Mouse (Mus musculus) heart, embryonic 14.5 days (tissue): ENCODE measurements at regions not wholly inside any gene's neighbourhood (a gene's known extent, or its start where the extent isn't known, plus 50 kb on each side); places are given as distances from the start of the nearest gene placed in this dataset.

Experiments used
- ATAC-seq: fragments of 200-750 bp; cut with Nextera tagmentation; 2 replicates; pipeline ENCODE4 v1.8.0; 2017; ENCODE audit warnings: low read depth, moderate TSS enrichment; ENCODE audit not compliant: insufficient number of reproducible peaks, insufficient read depth, low FRiP score
- H3K27ac ChIP-seq, 2 experiments: fragments of 200-500 bp in 1 of 2; fragments of 300-500 bp in 1 of 2; sonication (generic) in 1 of 2; replicated peaks in 1 of 2; 2 replicates each; pipeline ENCODE4 v1.5.1; 2012 to 2014; ENCODE audit warnings: low read depth in 2 of 2, low read length in 2 of 2, control low read depth in 1 of 2, mild to moderate bottlenecking in 1 of 2, mixed read lengths in 1 of 2; ENCODE audit not compliant: control insufficient read depth in 1 of 2, insufficient read depth in 1 of 2
- H3K27me3 ChIP-seq: fragments of 300-500 bp; sonication (generic); 2 replicates; pipeline ENCODE4 v1.6.1; 2014; ENCODE audit warnings: mild to moderate bottlenecking, low read length, control low read depth; ENCODE audit not compliant: control insufficient read depth, insufficient read depth
- H3K36me3 ChIP-seq: fragments of 300-500 bp; sonication (generic); 2 replicates; pipeline ENCODE4 v1.6.1; 2014; ENCODE audit warnings: mild to moderate bottlenecking, control low read depth, low read length, mixed read lengths; ENCODE audit not compliant: control insufficient read depth, insufficient read depth
- H3K4me1 ChIP-seq, 2 experiments: fragments of 200-500 bp in 1 of 2; fragments of 300-500 bp in 1 of 2; sonication (generic) in 1 of 2; 2 replicates each; pipeline ENCODE4 v1.6.1; 2012 to 2014; ENCODE audit warnings: low read length in 2 of 2, control low read depth in 1 of 2, mixed read lengths in 1 of 2; ENCODE audit not compliant: control insufficient read depth in 2 of 2, insufficient read depth in 2 of 2
- H3K4me2 ChIP-seq: fragments of 300-500 bp; sonication (generic); 2 replicates; pipeline ENCODE4 v1.6.1; 2014; ENCODE audit warnings: mild to moderate bottlenecking, low read length
- H3K4me3 ChIP-seq, 2 experiments: fragments of 200-500 bp in 1 of 2; fragments of 300-500 bp in 1 of 2; sonication (generic) in 1 of 2; 2 replicates each; pipeline ENCODE4 v1.5.1; 2012 to 2014; ENCODE audit warnings: low read length in 2 of 2, mild to moderate bottlenecking in 2 of 2, control low read depth in 1 of 2, low read depth in 1 of 2, moderate library complexity in 1 of 2; ENCODE audit not compliant: control insufficient read depth in 1 of 2, insufficient read depth in 1 of 2
- H3K9ac ChIP-seq: fragments of 300-500 bp; sonication (generic); 2 replicates; pipeline ENCODE4 v1.6.1; 2014; ENCODE audit warnings: mild to moderate bottlenecking, low read length
- H3K9me3 ChIP-seq: fragments of 300-500 bp; sonication (generic); 2 replicates; pipeline ENCODE4 v1.6.1; 2016; ENCODE audit warnings: low read length, control low read depth; ENCODE audit not compliant: control insufficient read depth
- WGBS: fragments of 180-500 bp; shearing (Covaris S2); extraction: QIAGEN DNeasy Blood & Tissue Kit; methylation state at CpG from one replicate; pipeline ENCODE4 v1.1.7; 2014; 5-methylcytosine and 5-hydroxymethylcytosine counted together

DNA sequence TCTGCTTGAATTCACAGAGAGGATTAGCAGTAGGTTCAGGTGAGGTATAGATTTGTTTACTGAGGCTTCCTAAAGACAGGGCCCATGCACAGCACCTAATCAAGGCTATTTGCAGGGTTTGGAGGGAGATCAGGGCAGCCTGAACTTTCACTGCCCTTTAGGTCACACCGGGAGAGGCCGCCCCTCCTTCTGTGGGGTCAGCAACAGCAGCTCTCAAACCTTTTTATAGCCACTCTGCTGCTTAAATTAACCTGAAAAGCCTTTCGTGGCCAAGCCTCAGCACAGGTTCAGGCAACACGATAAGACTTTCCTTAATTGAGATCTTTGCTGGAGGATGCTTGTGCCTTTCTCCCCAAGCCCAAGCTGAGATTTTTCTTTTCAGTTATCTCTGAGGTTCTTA lies 526.8 kb upstream of the Tbl1xr1 start:
- H3K9ac ChIP-seq = no peak overlapping the region
- WGBS = 27% methylated on average over 4 of the region's 4 CpGs
- no peak for ATAC-seq
- H3K4me1 ChIP-seq = peaks cover 7 to 8% of the 10 kb centered on the region in 2 experiments
- H3K4me2 ChIP-seq = no peak overlapping the region
- no peak overlapping the region for H3K27ac ChIP-seq
- H3K36me3 ChIP-seq = no peaks in the 10 kb centered on the region
- no peak overlapping the region for H3K4me3 ChIP-seq
- H3K9me3 ChIP-seq = no peaks in the 10 kb centered on the region
- H3K27me3 ChIP-seq = no peaks in the 10 kb centered on the region

DNA sequence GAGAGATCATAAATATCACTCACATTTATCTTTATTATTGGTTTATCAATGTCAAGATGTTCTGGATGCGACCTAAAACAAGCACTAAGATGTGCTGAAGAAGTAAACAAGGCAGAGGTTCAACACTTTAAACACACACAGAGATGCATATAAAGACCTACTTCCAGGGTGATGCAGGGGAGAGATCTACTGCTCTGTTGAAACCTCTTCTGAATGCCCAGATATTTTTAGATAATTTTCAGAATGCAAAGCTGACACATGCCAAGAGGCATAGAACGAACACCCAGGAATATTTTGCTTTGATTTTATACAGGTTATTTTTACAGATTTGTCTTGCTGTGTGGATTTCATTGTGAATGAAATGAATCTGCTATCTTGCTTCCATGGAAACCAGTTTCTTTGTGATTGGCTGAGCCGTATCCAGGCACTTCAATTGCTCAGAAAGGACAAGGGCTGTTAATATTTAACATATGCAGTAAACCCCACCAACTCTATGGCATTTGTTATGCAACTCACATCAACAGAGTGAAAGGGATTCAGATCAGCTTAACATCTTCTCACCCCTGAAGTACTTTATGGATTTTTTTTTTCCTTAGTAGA lies 523.2 kb upstream of the Tbl1xr1 start:
- Histone ChIP-seq H3K9me3 (no peaks in the 10 kb centered on the region), H3K4me1 (peaks cover 3 to 8% of the 10 kb centered on the region in 2 experiments; a peak in 3 of 4 replicates), H3K27ac (no peak overlapping the region), H3K36me3 (no peaks in the 10 kb centered on the region), H3K9ac (no peak overlapping the region), H3K4me2 (no peak overlapping the region), H3K27me3 (no peaks in the 10 kb centered on the region), H3K4me3 (no peak overlapping the region)
- 42% methylated on average over 3 of the region's 3 CpGs for WGBS
- no peak for ATAC-seq

DNA sequence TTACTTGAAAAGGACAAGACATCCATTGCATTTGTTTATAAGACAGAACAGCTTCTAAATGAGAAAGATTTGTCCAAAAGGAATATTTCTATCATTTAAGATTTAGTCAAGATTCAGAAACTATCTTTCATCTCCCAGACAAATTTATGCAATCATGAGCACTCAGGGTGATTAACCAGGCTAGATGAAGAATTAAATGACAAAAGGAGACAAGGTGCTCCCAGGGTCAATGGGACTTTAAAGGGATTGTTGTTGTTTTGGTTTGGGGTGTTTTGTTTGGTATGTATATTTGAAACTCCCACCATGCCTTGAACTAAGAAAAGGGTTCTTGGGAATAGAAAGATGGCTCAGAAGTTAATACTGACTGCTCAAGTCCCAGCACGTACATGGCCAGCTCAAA lies 522.6 kb upstream of the Tbl1xr1 start:
- no peak overlapping the region for H3K9ac ChIP-seq
- peaks cover 3 to 8% of the 10 kb centered on the region in 2 experiments; a peak in 3 of 4 replicates for H3K4me1 ChIP-seq
- H3K36me3 ChIP-seq = no peaks in the 10 kb centered on the region
- no peak overlapping the region for H3K4me2 ChIP-seq
- no peak overlapping the region for H3K27ac ChIP-seq
- no peak for ATAC-seq
- H3K27me3 ChIP-seq = no peaks in the 10 kb centered on the region
- no peak overlapping the region for H3K4me3 ChIP-seq
- no peaks in the 10 kb centered on the region for H3K9me3 ChIP-seq
- 69% methylated on average over 1 of the region's 1 CpGs for WGBS

DNA sequence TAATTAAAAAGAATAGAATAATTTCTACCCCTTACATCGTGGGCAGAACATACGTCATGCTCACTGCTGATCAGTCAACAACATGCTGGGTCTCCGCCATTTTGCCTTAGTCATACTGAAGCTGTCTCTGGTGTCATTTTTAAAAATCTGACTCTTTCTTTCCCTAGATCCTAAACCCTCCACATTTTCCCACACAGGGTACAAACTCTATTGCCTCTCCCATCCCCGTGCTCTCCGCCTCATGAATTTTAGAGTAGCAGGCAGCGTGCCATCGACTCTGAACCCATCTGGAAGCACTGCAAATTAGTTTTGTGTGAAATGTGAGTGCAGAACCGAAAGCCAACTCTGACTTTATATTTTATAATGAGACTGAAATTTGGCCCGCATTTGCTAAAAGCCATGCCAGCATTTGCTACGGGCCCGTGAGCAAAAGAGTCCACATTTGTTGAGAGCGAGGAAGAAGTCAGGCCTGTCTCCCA lies 518.5 kb upstream of the Tbl1xr1 start:
- ATAC-seq = no peak

DNA sequence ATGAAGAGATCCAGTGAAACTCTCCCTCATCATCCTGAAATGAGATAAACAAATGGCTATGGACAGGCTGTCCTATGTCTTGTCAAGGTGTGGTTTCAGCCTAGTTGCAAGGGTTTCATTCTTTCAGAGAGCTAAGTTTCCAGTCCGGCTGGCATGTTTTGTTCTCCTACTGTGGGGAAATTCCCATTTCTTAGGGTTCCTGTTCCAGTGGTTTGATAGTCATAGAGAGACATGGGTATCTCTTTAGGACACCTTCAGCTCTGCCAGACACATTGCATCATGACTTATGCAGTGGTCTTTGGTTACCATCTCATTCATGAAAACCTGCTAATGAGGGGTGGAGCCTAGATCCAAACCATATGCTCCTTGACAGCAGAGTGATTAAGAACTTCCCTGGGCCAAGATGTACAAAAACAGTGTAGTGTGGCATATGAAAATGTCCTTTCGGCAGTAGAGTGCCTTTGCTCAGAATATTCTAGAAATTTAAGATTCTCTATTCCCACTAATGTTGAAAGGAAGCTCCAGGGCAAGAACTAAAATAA lies 513.6 kb upstream of the Tbl1xr1 start:
- no peaks in the 10 kb centered on the region for H3K36me3 ChIP-seq
- H3K9me3 ChIP-seq = no peaks in the 10 kb centered on the region
- no peak overlapping the region for H3K27ac ChIP-seq
- H3K4me3 ChIP-seq = no peak overlapping the region
- no peak overlapping the region for H3K4me2 ChIP-seq
- peaks cover 15 to 17% of the 10 kb centered on the region in 2 experiments for H3K4me1 ChIP-seq
- WGBS = 83% methylated on average over 2 of the region's 2 CpGs
- H3K27me3 ChIP-seq = no peaks in the 10 kb centered on the region
- no peak overlapping the region for H3K9ac ChIP-seq
- no peak for ATAC-seq

More for the DNA sequence above, 518.5 kb upstream of the Tbl1xr1 start:
- 91% methylated on average over 12 of the region's 12 CpGs for WGBS
- Histone ChIP-seq H3K27me3 (no peaks in the 10 kb centered on the region), H3K27ac (no peak overlapping the region), H3K4me2 (no peak overlapping the region), H3K9me3 (no peaks in the 10 kb centered on the region), H3K4me1 (no peaks in the 10 kb centered on the region), H3K4me3 (no peak overlapping the region), H3K9ac (no peak overlapping the region), H3K36me3 (no peaks in the 10 kb centered on the region)

DNA sequence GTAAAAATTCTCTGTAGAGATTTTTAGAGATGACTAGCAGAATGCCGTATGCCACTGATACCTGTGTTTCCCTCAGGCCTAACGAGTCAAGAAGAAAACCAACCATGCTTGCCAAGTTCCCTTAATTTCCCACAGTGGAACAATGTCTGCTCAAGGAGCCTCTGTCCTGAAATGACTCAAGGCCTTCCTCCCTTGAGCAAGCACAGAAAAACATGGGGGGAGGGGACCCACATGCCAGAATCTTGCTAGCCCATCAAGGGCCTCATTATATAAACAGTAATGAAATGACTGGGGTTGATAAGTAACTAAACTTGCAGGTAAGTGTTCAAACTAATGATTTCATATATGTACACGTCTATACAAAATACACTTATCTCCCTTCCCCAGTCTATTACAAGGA lies 513.0 kb upstream of the Tbl1xr1 start:
- ATAC-seq = no peak
- no peaks in the 10 kb centered on the region for H3K9me3 ChIP-seq
- H3K4me2 ChIP-seq = no peak overlapping the region
- peaks cover 15 to 17% of the 10 kb centered on the region in 2 experiments for H3K4me1 ChIP-seq
- no peak overlapping the region for H3K9ac ChIP-seq
- H3K4me3 ChIP-seq = no peak overlapping the region
- H3K36me3 ChIP-seq = no peaks in the 10 kb centered on the region
- H3K27me3 ChIP-seq = no peaks in the 10 kb centered on the region
- WGBS = 58% methylated on average over 3 of the region's 3 CpGs
- H3K27ac ChIP-seq = no peak overlapping the region

DNA sequence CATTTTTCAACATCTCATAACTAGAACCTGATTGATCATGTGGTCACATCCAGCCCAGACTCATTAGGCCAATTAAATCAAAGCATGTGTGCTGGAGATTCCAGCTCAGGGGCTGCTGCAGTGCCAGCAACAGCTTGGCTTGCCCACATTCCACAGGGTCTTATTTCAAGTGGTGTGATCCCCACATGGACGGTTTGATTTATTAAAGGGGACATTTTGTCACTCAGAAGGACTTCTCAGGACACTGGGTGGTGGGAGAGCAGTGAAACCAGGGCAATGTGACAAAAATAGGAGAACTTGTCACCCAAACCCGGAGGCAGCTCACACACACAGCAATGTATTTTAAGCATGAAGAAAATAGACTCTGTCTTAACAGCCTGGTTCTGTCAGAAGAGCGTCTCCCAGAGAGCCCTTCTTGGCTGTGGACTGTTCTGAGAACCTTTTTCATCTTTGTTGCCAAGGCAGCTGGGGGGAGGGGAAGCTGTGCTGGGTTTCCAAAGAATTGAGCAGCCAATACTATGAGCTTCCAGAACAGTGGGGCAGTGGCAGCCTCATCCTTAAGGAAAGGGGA lies 512.2 kb upstream of the Tbl1xr1 start:
- Histone ChIP-seq H3K4me2 (peak overlapping the region; percentile 33), H3K4me3 (no peak overlapping the region), H3K36me3 (no peaks in the 10 kb centered on the region), H3K9me3 (no peaks in the 10 kb centered on the region), H3K27ac (peak overlapping the region; percentile 73 to 79), H3K9ac (no peak overlapping the region), H3K27me3 (no peaks in the 10 kb centered on the region), H3K4me1 (peaks cover 15 to 17% of the 10 kb centered on the region in 2 experiments)
- peak; percentile 64; the same call in 1 of the 2 replicates for ATAC-seq
- 12% methylated on average over 3 of the region's 3 CpGs for WGBS
